Mouse (Mus musculus) CH12.LX (cell line): ENCODE data around the gene Vmo1.

ENCODE experiments used
- CTCF ChIP-seq, 2 experiments: IDR thresholded peaks in 1 of 2; conservative IDR thresholded peaks in 1 of 2; 2 replicates each; pipeline ENCODE4 v1.5.1; 2011 to 2012; ENCODE audit warnings: low read depth in 2 of 2, low read length in 2 of 2, improper control_type of control experiment in 1 of 2, inconsistent platforms in 1 of 2, mild to moderate bottlenecking in 1 of 2, moderate library complexity in 1 of 2
- E2F4 ChIP-seq: IDR thresholded peaks from 2 replicates; pipeline ENCODE4 v1.6.1; 2011; ENCODE audit warnings: low read depth, low read length, improper control_type of control experiment; ENCODE audit not compliant: insufficient replicate concordance
- ELF1 ChIP-seq: IDR thresholded peaks from 2 replicates; pipeline ENCODE4 v1.6.1; 2014; ENCODE audit warnings: low read depth, mild to moderate bottlenecking, inconsistent platforms, low read length, improper control_type of control experiment
- GABPA ChIP-seq: IDR thresholded peaks from 2 replicates; pipeline ENCODE4 v1.6.1; 2012; ENCODE audit warnings: low read depth, low read length, improper control_type of control experiment, inconsistent platforms; ENCODE audit not compliant: insufficient replicate concordance
- KAT2A ChIP-seq: IDR thresholded peaks from 2 replicates; pipeline ENCODE4 v1.6.1; 2012; ENCODE audit warnings: low read length, improper control_type of control experiment, inconsistent platforms; ENCODE audit not compliant: insufficient replicate concordance
- MAFK ChIP-seq: IDR thresholded peaks from 2 replicates; pipeline ENCODE4 v1.6.1; 2011; ENCODE audit warnings: low read length, improper control_type of control experiment; ENCODE audit not compliant: insufficient replicate concordance
- MYC ChIP-seq: IDR thresholded peaks from 2 replicates; pipeline ENCODE4 v1.6.1; 2011; ENCODE audit warnings: low read depth, mild to moderate bottlenecking, improper control_type of control experiment, low read length
- NELFE ChIP-seq: IDR thresholded peaks from 2 replicates; pipeline ENCODE4 v1.6.1; 2011; ENCODE audit warnings: low read depth, low read length, improper control_type of control experiment
- POLR2A ChIP-seq: IDR thresholded peaks from 2 replicates; pipeline ENCODE4 v1.6.1; 2011; ENCODE audit warnings: low read depth, mild to moderate bottlenecking, improper control_type of control experiment, low read length
- POLR2AphosphoS2 ChIP-seq: IDR thresholded peaks from 2 replicates; pipeline ENCODE4 v1.6.1; 2011; ENCODE audit warnings: low read depth, low read length, improper control_type of control experiment
- RAD21 ChIP-seq: IDR thresholded peaks from 2 replicates; pipeline ENCODE4 v1.6.1; 2011; ENCODE audit warnings: low read depth, mild to moderate bottlenecking, low read length, improper control_type of control experiment, moderate library complexity
- SIN3A ChIP-seq: IDR thresholded peaks from 2 replicates; pipeline ENCODE4 v1.6.1; 2012; ENCODE audit warnings: low read length, improper control_type of control experiment, inconsistent platforms
- TCF12 ChIP-seq: IDR thresholded peaks from 2 replicates; pipeline ENCODE4 v1.6.1; 2014; ENCODE audit warnings: low read depth, mild to moderate bottlenecking, inconsistent platforms, low read length, improper control_type of control experiment
- ZKSCAN1 ChIP-seq: IDR thresholded peaks from 2 replicates; pipeline ENCODE4 v1.6.1; 2012; ENCODE audit warnings: low read depth, inconsistent platforms, low read length, improper control_type of control experiment, borderline replicate concordance

DNA sequence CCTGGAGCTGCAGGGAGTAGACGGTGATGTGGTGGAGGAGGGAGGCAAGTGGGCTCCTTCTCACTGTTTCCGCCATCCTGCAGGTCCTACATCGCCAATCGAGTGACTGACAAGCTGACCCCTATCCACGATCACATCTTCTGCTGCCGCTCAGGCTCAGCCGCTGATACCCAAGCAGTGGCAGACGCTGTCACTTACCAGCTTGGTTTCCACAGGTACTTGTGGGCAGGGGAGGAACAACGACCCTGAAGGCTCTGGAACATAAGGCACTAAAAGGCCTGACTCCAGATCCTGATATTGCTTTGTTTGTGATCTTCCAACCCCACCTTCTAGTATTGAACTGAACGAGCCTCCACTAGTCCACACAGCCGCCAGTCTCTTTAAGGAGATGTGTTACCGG lies 11.8 kb upstream of the Vmo1 start:
- TF ChIP-seq CTCF (conservative IDR thresholded peaks at IDR 0.05 in 1 of 2, IDR thresholded peaks at IDR 0.05 in 1 of 2; ENCODE audit: low read depth in 2 of 2, low read length in 2 of 2) (no peak), GABPA (no peak), POLR2AphosphoS2 (no peak), ZKSCAN1 (no peak), NELFE (no peak), POLR2A (no peak), ELF1 (no peak), MAFK (no peak), TCF12 (no peak), KAT2A (no peak), SIN3A (no peak), E2F4 (no peak), MYC (no peak), RAD21 (no peak)
